Mouse (Mus musculus) midbrain, embryonic 15.5 days (tissue): Measurements from ENCODE around the gene Thbs3. TPM values are rescaled to one million over a fixed set of nuclear protein-coding genes. Genes with fewer than 3 reads are reported as not detected.

Experiments
- ATAC-seq: fragments of 200-750 bp; cut with Nextera tagmentation; replicated peaks from 2 replicates; pipeline ENCODE4 v1.8.0; 2017; ENCODE audit warnings: moderate TSS enrichment
- H3K27ac ChIP-seq: fragments of 300-500 bp; sonication (generic); 2 replicates; pipeline ENCODE4 v1.5.1; 2015; ENCODE audit warnings: mild to moderate bottlenecking, inconsistent platforms
- H3K27me3 ChIP-seq: fragments of 300-500 bp; sonication (generic); replicated peaks from 2 replicates; pipeline ENCODE4 v1.6.1; 2015; ENCODE audit warnings: inconsistent platforms
- H3K36me3 ChIP-seq: fragments of 300-500 bp; sonication (generic); replicated peaks from 2 replicates; pipeline ENCODE4 v1.6.1; 2015; ENCODE audit warnings: inconsistent platforms
- H3K4me1 ChIP-seq: fragments of 300-500 bp; sonication (generic); 2 replicates; pipeline ENCODE4 v1.6.1; 2015; ENCODE audit warnings: inconsistent platforms
- H3K4me2 ChIP-seq: fragments of 300-500 bp; sonication (generic); 2 replicates; pipeline ENCODE4 v1.6.1; 2015; ENCODE audit warnings: inconsistent platforms, mild to moderate bottlenecking, moderate library complexity
- H3K4me3 ChIP-seq: fragments of 300-500 bp; sonication (generic); 2 replicates; pipeline ENCODE4 v1.5.1; 2015; ENCODE audit warnings: mild to moderate bottlenecking, inconsistent platforms
- H3K9ac ChIP-seq: fragments of 300-500 bp; sonication (generic); 2 replicates; pipeline ENCODE4 v1.6.1; 2015; ENCODE audit warnings: mild to moderate bottlenecking, inconsistent platforms
- H3K9me3 ChIP-seq: fragments of 300-500 bp; sonication (generic); 2 replicates; pipeline ENCODE4 v1.6.1; 2016; ENCODE audit warnings: inconsistent platforms
- WGBS: fragments of 180-500 bp; shearing (Covaris S2); methylation state at CpG from one replicate; pipeline ENCODE4 v1.1.7; 2015; ENCODE audit warnings: mixed read lengths; 5-methylcytosine and 5-hydroxymethylcytosine counted together
- polyA plus RNA-seq: library from polyadenylated mRNA; unstranded; fragments of >200 nt; fragmentation: Nextera tagmentation; extraction: Ambion mirVana; gene quantifications from 2 replicates; pipeline ENCODE4 v1.2.1, GENCODE M21; 2015

Thbs3 gene
- polyA plus RNA-seq, 1 experiment from 2014 or later = 58.8 TPM

- Histone ChIP-seq H3K4me3 (peak within 1 kb of the TSS; percentile 78), H3K36me3 (peaks cover 14% of the 10 kb centered on the region), H3K27me3 (no peaks in the 10 kb centered on the region), H3K27ac (peak within 1 kb of the TSS; percentile 97), H3K4me2 (peak within 1 kb of the TSS; percentile 92), H3K9me3 (no peaks in the 10 kb centered on the region), H3K9ac (peak within 1 kb of the TSS; percentile 80), H3K4me1 (peaks cover 48% of the 10 kb centered on the region)
- ATAC-seq = peak; percentile 59
- WGBS = under 1% methylated on average over 42 of the region's 42 CpGs
These were observed 31.5 kb downstream of the Thbs3 start, which contains the start of gene Trim46 for GRCm38 (mm10) chr3:89246261-89247100. Gene Trim46 (minus strand): TSS chr3:89246309.

- H3K4me1 ChIP-seq = peaks cover 43% of the 10 kb centered on the region
- no peaks in the 10 kb centered on the region for H3K9me3 ChIP-seq
- H3K27me3 ChIP-seq = peaks cover 3% of the 10 kb centered on the region; the same call in 1 of the 2 replicates
- no peak overlapping the region for H3K9ac ChIP-seq
- H3K27ac ChIP-seq = no peak overlapping the region
- WGBS = 89% methylated on average over 4 of the region's 4 CpGs
- peak overlapping the region; percentile 78; the same call in 1 of the 2 replicates for H3K4me3 ChIP-seq
- ATAC-seq = no peak
- H3K36me3 ChIP-seq = peaks cover 5% of the 10 kb centered on the region; the same call in 1 of the 2 replicates
- peak overlapping the region; percentile 92 for H3K4me2 ChIP-seq
These were observed 32.5 kb downstream of the Thbs3 start for GRCm38 (mm10) chr3:89247466-89247865.

- WGBS = 27% methylated on average over 7 of the region's 7 CpGs
- Histone ChIP-seq H3K4me1 (peaks cover 23% of the 10 kb centered on the region), H3K4me2 (no peak overlapping the region), H3K27ac (no peak overlapping the region), H3K9me3 (no peaks in the 10 kb centered on the region), H3K27me3 (peaks cover 6% of the 10 kb centered on the region; the same call in 1 of the 2 replicates), H3K4me3 (no peak overlapping the region), H3K36me3 (peaks cover 4% of the 10 kb centered on the region; the same call in 1 of the 2 replicates), H3K9ac (no peak overlapping the region)
- no peak for ATAC-seq
These were observed 35.6 kb downstream of the Thbs3 start for GRCm38 (mm10) chr3:89250435-89251040.

GRCm38 (mm10) chr3:89251365-89251895, 36.5 kb downstream of the Thbs3 start:
- H3K9me3 ChIP-seq = no peaks in the 10 kb centered on the region
- peaks cover 4% of the 10 kb centered on the region; the same call in 1 of the 2 replicates for H3K36me3 ChIP-seq
- ATAC-seq = no peak
- peaks cover 23% of the 10 kb centered on the region for H3K4me1 ChIP-seq
- H3K4me3 ChIP-seq = no peak overlapping the region
- 8% methylated on average over 17 of the region's 17 CpGs for WGBS
- H3K27me3 ChIP-seq = peaks cover 6% of the 10 kb centered on the region; the same call in 1 of the 2 replicates
- H3K27ac ChIP-seq = no peak overlapping the region
- no peak overlapping the region; the same call in 1 of the 2 replicates for H3K4me2 ChIP-seq
- H3K9ac ChIP-seq = no peak overlapping the region

- peaks cover 6% of the 10 kb centered on the region; the same call in 1 of the 2 replicates for H3K27me3 ChIP-seq
- ATAC-seq = no peak
- no peaks in the 10 kb centered on the region for H3K36me3 ChIP-seq
- H3K27ac ChIP-seq = no peak overlapping the region
- H3K4me3 ChIP-seq = no peak overlapping the region
- no peak overlapping the region for H3K9ac ChIP-seq
- peaks cover 11% of the 10 kb centered on the region; the same call in 1 of the 2 replicates for H3K4me1 ChIP-seq
- H3K9me3 ChIP-seq = no peaks in the 10 kb centered on the region
- 86% methylated on average over 5 of the region's 5 CpGs for WGBS
- H3K4me2 ChIP-seq = no peak overlapping the region
These were observed 40.0 kb downstream of the Thbs3 start for GRCm38 (mm10) chr3:89254994-89255393.

GRCm38 (mm10) chr3:89256177-89256576, 41.2 kb downstream of the Thbs3 start:
- Histone ChIP-seq H3K27me3 (peaks cover 6% of the 10 kb centered on the region; the same call in 1 of the 2 replicates), H3K27ac (no peak overlapping the region), H3K9ac (no peak overlapping the region), H3K4me1 (peaks cover 5% of the 10 kb centered on the region; the same call in 1 of the 2 replicates), H3K9me3 (no peaks in the 10 kb centered on the region), H3K4me2 (no peak overlapping the region), H3K36me3 (no peaks in the 10 kb centered on the region), H3K4me3 (no peak overlapping the region)
- 78% methylated on average over 5 of the region's 5 CpGs for WGBS
- ATAC-seq = no peak

GRCm38 (mm10) chr3:89259076-89259475, 44.1 kb downstream of the Thbs3 start, which contains the start of gene Dpm3:
Gene Dpm3 (plus strand): TSS chr3:89259358.
- Histone ChIP-seq H3K9me3 (no peaks in the 10 kb centered on the region), H3K27ac (no peak within 1 kb of the TSS)

GRCm38 (mm10) chr3:89260211-89260610, 45.2 kb downstream of the Thbs3 start:
- ATAC-seq = no peak
- Histone ChIP-seq H3K36me3 (no peaks in the 10 kb centered on the region), H3K4me1 (no peaks in the 10 kb centered on the region), H3K27ac (no peak overlapping the region), H3K27me3 (no peaks in the 10 kb centered on the region), H3K9me3 (no peaks in the 10 kb centered on the region), H3K9ac (no peak overlapping the region), H3K4me2 (no peak overlapping the region), H3K4me3 (no peak overlapping the region)
- WGBS = 58% methylated on average over 3 of the region's 3 CpGs

More at GRCm38 (mm10) chr3:89259076-89259475, 44.1 kb downstream of the Thbs3 start, which contains the start of gene Dpm3:
- Histone ChIP-seq H3K36me3 (no peaks in the 10 kb centered on the region), H3K4me3 (no peak within 1 kb of the TSS), H3K9ac (no peak within 1 kb of the TSS), H3K4me1 (no peaks in the 10 kb centered on the region), H3K4me2 (no peak within 1 kb of the TSS), H3K27me3 (no peaks in the 10 kb centered on the region)
- WGBS = 54% methylated on average over 7 of the region's 7 CpGs
- ATAC-seq = no peak

GRCm38 (mm10) chr3:89262417-89262816, 47.4 kb downstream of the Thbs3 start:
- H3K4me1 ChIP-seq = peaks cover 11% of the 10 kb centered on the region
- no peak overlapping the region for H3K9ac ChIP-seq
- H3K36me3 ChIP-seq = no peaks in the 10 kb centered on the region
- H3K4me2 ChIP-seq = no peak overlapping the region
- no peak for ATAC-seq
- 79% methylated on average over 10 of the region's 10 CpGs for WGBS
- no peaks in the 10 kb centered on the region for H3K9me3 ChIP-seq
- H3K27me3 ChIP-seq = no peaks in the 10 kb centered on the region
- no peak overlapping the region for H3K4me3 ChIP-seq
- H3K27ac ChIP-seq = no peak overlapping the region

GRCm38 (mm10) chr3:89266439-89266893, 51.5 kb downstream of the Thbs3 start:
- Histone ChIP-seq H3K36me3 (no peaks in the 10 kb centered on the region), H3K27ac (peak overlapping the region; percentile 84), H3K4me3 (peak overlapping the region; percentile 60), H3K9ac (peak overlapping the region; percentile 88), H3K27me3 (no peaks in the 10 kb centered on the region), H3K4me2 (peak overlapping the region; percentile 94), H3K4me1 (peaks cover 38% of the 10 kb centered on the region), H3K9me3 (no peaks in the 10 kb centered on the region)
- ATAC-seq = peak; percentile 90
- under 1% methylated on average over 20 of the region's 20 CpGs for WGBS

GRCm38 (mm10) chr3:89268916-89269315, 53.9 kb downstream of the Thbs3 start:
- Histone ChIP-seq H3K4me2 (no peak overlapping the region), H3K4me3 (no peak overlapping the region), H3K27ac (no peak overlapping the region), H3K9me3 (no peaks in the 10 kb centered on the region), H3K27me3 (no peaks in the 10 kb centered on the region), H3K36me3 (no peaks in the 10 kb centered on the region), H3K4me1 (peaks cover 38% of the 10 kb centered on the region), H3K9ac (no peak overlapping the region)
- ATAC-seq = no peak
- 53% methylated on average over 7 of the region's 8 CpGs for WGBS
